Mouse (Mus musculus) layer of hippocampus, adult 18-20 months (tissue): ENCODE results near the gene Cyp2s1. TPM values are rescaled to one million over a fixed set of nuclear protein-coding genes. Genes with fewer than 3 reads are reported as not detected.
A peak's percentile ranks its signal among the peaks of the same experiment; 100 is the strongest.

ENCODE experiments used
- DNase-seq, 2 experiments: peaks; one replicate each; pipeline ENCODE4 v3.0.0; 2022; ENCODE audit warnings: low spot score in 2 of 2
- long read RNA-seq: library from polyadenylated mRNA; stranded (forward); transcript quantifications from one replicate; pipeline ENCODE4 v2.0.0, GENCODE M21; 2021
- total RNA-seq, 2 experiments: library from RNA; stranded (reverse); gene quantifications; 2 replicates each; pipeline ENCODE4 v1.2.3; 2021

Gene Cyp2s1
- total RNA-seq: 1 to 10 TPM; 1.6 to 1.7 TPM
- long read RNA-seq, transcript Cyp2s1-201 (9 exons, 2,745 nt): major isoform, 5 of 7 reads
- long read RNA-seq, partial matches to known transcripts: 0 of 7 reads
- long read RNA-seq, other reads (novel, unspliced or antisense): 2 of 7 reads

- no peak for DNase-seq
Observed at GRCm38 (mm10) chr7:25816241-25816919, at the start of gene Cyp2s1. TSS of gene Cyp2s1 (minus strand) at chr7:25816913.

GRCm38 (mm10) chr7:25864861-25865260, 48.1 kb upstream of the Cyp2s1 start:
- no peak for DNase-seq

GRCm38 (mm10) chr7:25863756-25864155, 47.0 kb upstream of the Cyp2s1 start:
- no peak for DNase-seq

- no peak for DNase-seq
Observed at GRCm38 (mm10) chr7:25862365-25862764, 45.7 kb upstream of the Cyp2s1 start.

GRCm38 (mm10) chr7:25859962-25860870, 43.5 kb upstream of the Cyp2s1 start:
- DNase-seq: peak in 1 of 2 experiments; percentile 6

GRCm38 (mm10) chr7:25855082-25855481, 38.4 kb upstream of the Cyp2s1 start:
- DNase-seq: peak; percentile 6 to 69

- DNase-seq: peak in 1 of 2 experiments; percentile 3
Observed at GRCm38 (mm10) chr7:25848444-25848812, 31.7 kb upstream of the Cyp2s1 start.

GRCm38 (mm10) chr7:25847722-25848443, 31.2 kb upstream of the Cyp2s1 start:
- peak; percentile 75 to 90 for DNase-seq

GRCm38 (mm10) chr7:25844885-25845284, 28.2 kb upstream of the Cyp2s1 start:
- no peak for DNase-seq

GRCm38 (mm10) chr7:25844423-25844822, 27.7 kb upstream of the Cyp2s1 start:
- DNase-seq: no peak

- no peak for DNase-seq
Observed at GRCm38 (mm10) chr7:25843492-25843891, 26.8 kb upstream of the Cyp2s1 start.

- DNase-seq: no peak
Observed at GRCm38 (mm10) chr7:25840908-25841307, 24.2 kb upstream of the Cyp2s1 start.

- no peak for DNase-seq
Observed at GRCm38 (mm10) chr7:25835188-25835891, 18.6 kb upstream of the Cyp2s1 start.

GRCm38 (mm10) chr7:25831557-25832530, 15.1 kb upstream of the Cyp2s1 start:
- DNase-seq: no peak

- DNase-seq: no peak
Observed at GRCm38 (mm10) chr7:25830251-25830650, 13.5 kb upstream of the Cyp2s1 start.

- DNase-seq: no peak
Observed at GRCm38 (mm10) chr7:25827199-25827598, 10.5 kb upstream of the Cyp2s1 start.

- DNase-seq: no peak
Observed at GRCm38 (mm10) chr7:25826029-25826428, 9.3 kb upstream of the Cyp2s1 start.

- DNase-seq: no peak
Observed at GRCm38 (mm10) chr7:25825043-25825442, 8.3 kb upstream of the Cyp2s1 start.

GRCm38 (mm10) chr7:25815571-25815970, 1.1 kb downstream of the Cyp2s1 start:
- no peak for DNase-seq

GRCm38 (mm10) chr7:25814711-25815110, 2.0 kb downstream of the Cyp2s1 start:
- no peak for DNase-seq
